Mouse (Mus musculus) gastrocnemius, adult 2 months (tissue): Measurements from ENCODE around the gene Tmem259. TPM values are rescaled to one million over a fixed set of nuclear protein-coding genes. Genes with fewer than 3 reads are reported as not detected.

ENCODE experiments used
- DNase-seq: peaks from one replicate; pipeline ENCODE4 v3.0.0; 2022
- H3K27ac ChIP-seq: fragments of 200-600 bp; 2 replicates; pipeline ENCODE4 v1.8.1; 2022; ENCODE audit warnings: mild to moderate bottlenecking
- H3K4me3 ChIP-seq: fragments of 200-600 bp; 2 replicates; pipeline ENCODE4 v1.8.1; 2022; ENCODE audit warnings: mild to moderate bottlenecking, moderate library complexity
- CTCF ChIP-seq: fragments of 200-600 bp; IDR thresholded peaks from 2 replicates; pipeline ENCODE4 v1.8.1; 2022; ENCODE audit warnings: antibody characterized with exemption, mild to moderate bottlenecking, moderate library complexity
- intact Hi-C: fragments of 180-260 bp; cut with DNase I; formaldehyde crosslinking; loops from one replicate; pipeline ENCODE4 v1.15.1; 2025
- total RNA-seq, 2 experiments: library from RNA; stranded (reverse); gene quantifications; 2 replicates each; pipeline ENCODE4 v1.2.3; 2021

The Tmem259 gene
- total RNA-seq, 2 experiments from 2014 or later, result 70.9 to 75.1 TPM

- no peak; the same call in 1 of the 2 replicates for TF ChIP-seq CTCF
- Histone ChIP-seq H3K4me3 (no peak overlapping the region; the same call in 1 of the 2 replicates), H3K27ac (peak overlapping the region; percentile 94; the same call in 1 of the 2 replicates)
- peak; percentile 90 for DNase-seq
- intact Hi-C loops, result loop anchor here (1.0 to 2.0 kb wide), 4 partner anchors 32 to 91 kb away; no protein-coding TSS in a partner anchor
Observed at GRCm38 (mm10) chr10:79924998-79925784, 58.9 kb downstream of the Tmem259 start.

Other genes starting within 250 kb of the Tmem259 start
- 10 to 100 TPM; 27.0 to 40.8 TPM for gene Polrmt, start 237.7 kb downstream of the Tmem259 start, total RNA-seq
- not detected for gene Fgf22, start 229.3 kb downstream of the Tmem259 start, total RNA-seq
- 10 to 100 TPM; 46.1 to 53.6 TPM for gene Rnf126, start 217.4 kb downstream of the Tmem259 start, total RNA-seq
- 1 to 10 TPM; 1.0 to 1.5 TPM for gene Fstl3, start 207.1 kb downstream of the Tmem259 start, total RNA-seq
- gene Prss57, start 193.4 kb downstream of the Tmem259 start, total RNA-seq, result not detected
- 10 to 100 TPM; 18.1 to 23.0 TPM for gene Palm, start 190.8 kb downstream of the Tmem259 start, total RNA-seq
- not detected for gene Misp, start 163.3 kb downstream of the Tmem259 start, total RNA-seq
- gene Ptbp1, start 129.9 kb downstream of the Tmem259 start, total RNA-seq, result 10 to 100 TPM; 18.8 to 25.1 TPM
- not detected for gene Prtn3, start 109.9 kb downstream of the Tmem259 start, total RNA-seq
- under 1 TPM in 1 of 2 experiments, not detected in 1; 0.17 TPM for gene Plppr3, start 109.7 kb downstream of the Tmem259 start, total RNA-seq
- not detected for gene Elane, start 98.1 kb downstream of the Tmem259 start, total RNA-seq
- 10 to 100 TPM; 12.9 to 77.1 TPM for gene Cfd, start 93.5 kb downstream of the Tmem259 start, total RNA-seq
- 10 to 100 TPM; 32.6 to 37.2 TPM for gene Med16, start 75.4 kb downstream of the Tmem259 start, total RNA-seq
- gene Gm26602, start 73.5 kb downstream of the Tmem259 start, total RNA-seq, result not detected
- gene Kiss1r, start 67.4 kb downstream of the Tmem259 start, total RNA-seq, result under 1 TPM; 0.17 to 0.23 TPM
- 100 to 1,000 TPM; 107 to 121 TPM for gene R3hdm4, start 63.1 kb downstream of the Tmem259 start, total RNA-seq
- gene Arid3a, start 57.3 kb downstream of the Tmem259 start, total RNA-seq, result 1 to 10 TPM; 1.8 to 2.1 TPM
- gene Wdr18, start 24.2 kb downstream of the Tmem259 start, total RNA-seq, result 10 to 100 TPM; 19.7 to 22.0 TPM
- under 1 TPM; 0.25 to 0.28 TPM for gene Grin3b, start 13.6 kb downstream of the Tmem259 start, total RNA-seq
- 1 to 10 TPM; 3.9 to 9.7 TPM for gene Cnn2, start 4.3 kb upstream of the Tmem259 start, total RNA-seq
- 1 to 10 TPM; 6.7 to 7.2 TPM for gene Abca7, start 12.2 kb upstream of the Tmem259 start, total RNA-seq
- gene Arhgap45, start 32.3 kb upstream of the Tmem259 start, total RNA-seq, result 1 to 10 TPM in 1 of 2 experiments, under 1 TPM in 1; 0.97 to 1.4 TPM
- 10 to 100 TPM; 42.0 to 50.9 TPM for gene Polr2e, start 55.5 kb upstream of the Tmem259 start, total RNA-seq
- 100 to 1,000 TPM; 552 to 603 TPM for gene Gpx4, start 62.8 kb upstream of the Tmem259 start, total RNA-seq
- 1 to 10 TPM; 6.2 to 7.1 TPM for gene Sbno2, start 121.2 kb upstream of the Tmem259 start, total RNA-seq
- gene Stk11, start 131.5 kb upstream of the Tmem259 start, total RNA-seq, result 100 to 1,000 TPM; 144 to 153 TPM
- gene Atp5d, start 154.3 kb upstream of the Tmem259 start, total RNA-seq, result 100 to 1,000 TPM; 535 to 725 TPM
- 1 to 10 TPM; 1.8 to 2.3 TPM for gene Cbarp, start 156.5 kb upstream of the Tmem259 start, total RNA-seq
- 10 to 100 TPM; 34.3 to 39.8 TPM for gene Midn, start 163.9 kb upstream of the Tmem259 start, total RNA-seq
- gene Cirbp, start 181.7 kb upstream of the Tmem259 start, total RNA-seq, result 10 to 100 TPM; 22.1 to 30.7 TPM
- 1 to 10 TPM; 6.6 to 7.1 TPM for gene 1600002K03Rik, start 188.6 kb upstream of the Tmem259 start, total RNA-seq
- gene Efna2, start 195.2 kb upstream of the Tmem259 start, total RNA-seq, result under 1 TPM; 0.23 to 0.73 TPM
- gene Mum1, start 242.1 kb upstream of the Tmem259 start, total RNA-seq, result 10 to 100 TPM; 12.2 to 19.2 TPM